Mouse (Mus musculus) kidney, embryonic 14.5 days (tissue): ENCODE results near the gene Samsn1. TPM values are rescaled to one million over a fixed set of nuclear protein-coding genes. Genes with fewer than 3 reads are reported as not detected.

Experiments used
- ATAC-seq: fragments of 200-750 bp; cut with Nextera tagmentation; 2 replicates; pipeline ENCODE4 v1.8.0; 2017; ENCODE audit warnings: moderate number of reproducible peaks, mild to moderate bottlenecking, moderate TSS enrichment, moderate library complexity; ENCODE audit not compliant: low FRiP score, low TSS enrichment
- H3K27ac ChIP-seq: fragments of 300-500 bp; sonication (generic); 2 replicates; pipeline ENCODE4 v1.5.1; 2014; ENCODE audit warnings: low read depth, mild to moderate bottlenecking, low read length, moderate library complexity, mixed read lengths
- H3K27me3 ChIP-seq: fragments of 300-500 bp; sonication (generic); 2 replicates; pipeline ENCODE4 v1.6.1; 2014; ENCODE audit warnings: mild to moderate bottlenecking, low read length; ENCODE audit not compliant: control insufficient read depth, insufficient read depth
- H3K36me3 ChIP-seq: fragments of 300-500 bp; sonication (generic); 2 replicates; pipeline ENCODE4 v1.6.1; 2014; ENCODE audit warnings: low read length, mixed read lengths; ENCODE audit not compliant: control insufficient read depth, insufficient read depth
- H3K4me1 ChIP-seq: fragments of 300-500 bp; sonication (generic); 2 replicates; pipeline ENCODE4 v1.6.1; 2014; ENCODE audit warnings: low read length, mixed read lengths; ENCODE audit not compliant: control insufficient read depth, insufficient read depth
- H3K4me2 ChIP-seq: fragments of 300-500 bp; sonication (generic); replicated peaks from 2 replicates; pipeline ENCODE4 v1.6.1; 2014; ENCODE audit warnings: low read depth, mild to moderate bottlenecking, low read length
- H3K4me3 ChIP-seq: fragments of 300-500 bp; sonication (generic); 2 replicates; pipeline ENCODE4 v1.5.1; 2014; ENCODE audit warnings: mild to moderate bottlenecking, low read length
- H3K9ac ChIP-seq: fragments of 300-500 bp; sonication (generic); 2 replicates; pipeline ENCODE4 v1.6.1; 2014; ENCODE audit warnings: low read depth, mild to moderate bottlenecking, low read length, moderate library complexity
- H3K9me3 ChIP-seq: fragments of 300-500 bp; sonication (generic); 2 replicates; pipeline ENCODE4 v1.6.1; 2016; ENCODE audit warnings: low read length; ENCODE audit not compliant: control insufficient read depth
- WGBS: fragments of 180-500 bp; shearing (Covaris S2); extraction: QIAGEN DNeasy Blood & Tissue Kit; methylation state at CpG from one replicate; pipeline ENCODE4 v1.1.7; 2014; 5-methylcytosine and 5-hydroxymethylcytosine counted together
- polyA plus RNA-seq: library from polyadenylated mRNA; unstranded; fragments of >200 nt; fragmentation: Nextera tagmentation; extraction: Ambion mirVana; gene quantifications from 2 replicates; pipeline ENCODE4 v1.2.1, GENCODE M21; 2014

Gene Samsn1
- polyA plus RNA-seq, 1 experiment from 2014 or later = 3.6 TPM

DNA sequence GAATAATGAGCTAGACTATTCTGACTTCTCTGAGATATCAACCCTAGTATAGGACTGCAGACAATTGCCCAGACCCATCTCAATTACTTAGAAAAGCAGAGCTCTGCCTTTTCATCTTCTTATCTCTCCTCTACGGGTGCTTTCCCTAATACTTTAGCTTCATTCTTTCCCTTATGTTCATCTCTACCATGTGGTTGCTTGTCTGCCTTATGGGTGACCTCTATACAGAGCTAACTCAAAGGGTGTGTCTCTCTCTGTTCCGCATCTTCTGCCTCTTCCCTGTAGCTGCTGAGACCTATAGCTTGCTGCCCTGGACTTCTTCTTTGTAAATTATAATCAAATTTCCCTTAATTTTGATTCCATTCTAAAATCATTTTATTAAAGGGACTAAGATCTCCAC lies 147.6 kb downstream of the Samsn1 start:
- WGBS = 80% methylated on average over 2 of the region's 2 CpGs
- no peak overlapping the region for H3K9ac ChIP-seq

DNA sequence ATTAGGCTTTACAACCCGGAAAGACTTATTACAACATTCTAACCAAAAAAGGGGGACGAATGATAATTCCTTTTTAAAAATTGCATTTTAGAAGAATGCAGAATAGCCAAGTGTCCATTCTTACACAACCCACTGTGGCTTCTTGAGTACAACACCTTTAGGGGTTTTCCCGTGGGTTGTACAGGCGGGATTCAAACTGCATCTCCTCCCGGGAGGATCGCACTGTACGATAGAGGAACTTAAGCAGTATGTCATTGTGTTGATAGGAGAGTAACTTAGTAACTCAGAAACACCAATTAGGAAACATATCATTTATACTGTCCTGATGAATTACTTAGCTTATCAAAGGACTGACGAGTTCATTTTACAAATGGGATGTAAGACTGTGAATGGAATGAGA lies 149.8 kb downstream of the Samsn1 start:
- no peaks in the 10 kb centered on the region for H3K27me3 ChIP-seq
- no peaks in the 10 kb centered on the region for H3K9me3 ChIP-seq
- H3K9ac ChIP-seq = no peak overlapping the region
- WGBS = 87% methylated on average over 8 of the region's 8 CpGs
- no peak overlapping the region for H3K4me3 ChIP-seq
- H3K4me2 ChIP-seq = no peak overlapping the region
- H3K36me3 ChIP-seq = no peaks in the 10 kb centered on the region
- no peak overlapping the region for H3K27ac ChIP-seq
- H3K4me1 ChIP-seq = peaks cover 6% of the 10 kb centered on the region; the same call in 1 of the 2 replicates
- no peak for ATAC-seq

More for the DNA sequence above, 147.6 kb downstream of the Samsn1 start:
- Histone ChIP-seq H3K9me3 (no peaks in the 10 kb centered on the region), H3K4me3 (no peak overlapping the region), H3K27ac (no peak overlapping the region), H3K4me1 (peaks cover 7% of the 10 kb centered on the region; the same call in 1 of the 2 replicates), H3K36me3 (no peaks in the 10 kb centered on the region), H3K27me3 (no peaks in the 10 kb centered on the region), H3K4me2 (no peak overlapping the region)
- no peak for ATAC-seq

DNA sequence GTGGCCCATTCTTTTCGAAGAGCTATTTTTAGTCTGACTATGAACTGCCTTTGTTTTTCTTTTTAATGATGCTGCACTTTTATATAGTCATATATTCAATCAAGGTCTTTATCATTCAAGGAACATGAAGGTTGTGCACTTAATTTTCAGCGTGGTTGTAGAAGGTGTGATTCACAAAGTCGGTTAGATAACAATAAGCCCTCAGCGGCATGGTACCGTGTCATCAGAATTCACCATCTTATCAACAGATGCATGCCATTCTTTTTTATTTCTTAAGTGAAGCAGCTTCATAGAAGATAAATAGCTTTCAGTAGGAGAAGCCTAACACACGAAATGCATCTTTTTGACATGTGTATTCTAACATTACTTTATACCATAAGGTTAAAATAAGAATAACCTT lies 154.7 kb downstream of the Samsn1 start:
- no peak overlapping the region for H3K27ac ChIP-seq
- no peaks in the 10 kb centered on the region for H3K36me3 ChIP-seq
- H3K4me3 ChIP-seq = no peak overlapping the region
- no peak overlapping the region for H3K9ac ChIP-seq
- no peaks in the 10 kb centered on the region for H3K27me3 ChIP-seq
- no peaks in the 10 kb centered on the region for H3K9me3 ChIP-seq
- H3K4me2 ChIP-seq = no peak overlapping the region
- H3K4me1 ChIP-seq = no peaks in the 10 kb centered on the region
- ATAC-seq = no peak
- 86% methylated on average over 6 of the region's 6 CpGs for WGBS

DNA sequence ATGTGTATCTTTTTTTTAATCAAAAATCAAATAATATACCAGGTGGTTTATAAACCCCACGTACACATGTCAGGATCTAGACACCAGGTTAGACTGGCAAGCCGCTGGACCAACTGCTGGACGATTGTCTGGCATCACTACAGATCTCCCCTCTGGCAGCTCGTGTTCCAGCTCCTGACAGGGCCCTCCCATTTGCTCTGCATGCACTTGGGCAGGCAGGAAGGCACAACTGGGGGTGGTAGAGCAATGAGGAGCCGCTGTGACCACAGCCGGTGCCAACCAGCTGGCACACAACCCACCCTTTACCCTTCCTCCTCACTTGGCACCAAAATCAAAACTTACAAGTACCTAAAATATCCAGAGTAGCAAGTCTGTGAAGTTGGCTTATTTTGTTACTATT lies 156.6 kb downstream of the Samsn1 start:
- H3K4me3 ChIP-seq = no peak overlapping the region
- H3K36me3 ChIP-seq = no peaks in the 10 kb centered on the region
- no peak for ATAC-seq
- H3K27ac ChIP-seq = no peak overlapping the region
- no peak overlapping the region for H3K9ac ChIP-seq
- no peaks in the 10 kb centered on the region for H3K27me3 ChIP-seq
- WGBS = 81% methylated on average over 6 of the region's 6 CpGs
- no peak overlapping the region for H3K4me2 ChIP-seq
- H3K4me1 ChIP-seq = no peaks in the 10 kb centered on the region
- no peaks in the 10 kb centered on the region for H3K9me3 ChIP-seq

DNA sequence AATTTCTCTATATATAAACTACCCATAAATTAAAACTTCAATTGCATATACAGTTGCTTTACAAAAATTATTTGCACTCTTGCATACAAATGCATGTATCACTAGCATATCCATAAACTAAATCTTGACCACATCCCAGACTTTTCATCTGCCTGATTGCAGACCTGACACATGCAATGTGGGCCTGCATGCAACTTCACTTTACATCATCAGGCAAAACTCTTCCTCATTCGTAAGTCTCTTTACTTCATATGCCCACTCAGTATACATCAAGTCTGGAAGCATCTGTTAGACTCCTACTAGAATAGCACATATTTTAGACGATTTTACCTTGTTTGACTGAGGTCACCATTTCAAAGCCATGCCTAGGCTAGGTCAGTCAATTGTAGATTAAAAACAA lies 157.4 kb downstream of the Samsn1 start:
- 69% methylated on average over 2 of the region's 2 CpGs for WGBS
- Histone ChIP-seq H3K4me1 (no peaks in the 10 kb centered on the region), H3K4me2 (no peak overlapping the region), H3K27ac (no peak overlapping the region), H3K9ac (no peak overlapping the region), H3K4me3 (no peak overlapping the region), H3K36me3 (no peaks in the 10 kb centered on the region), H3K27me3 (no peaks in the 10 kb centered on the region), H3K9me3 (no peaks in the 10 kb centered on the region)
- no peak for ATAC-seq

DNA sequence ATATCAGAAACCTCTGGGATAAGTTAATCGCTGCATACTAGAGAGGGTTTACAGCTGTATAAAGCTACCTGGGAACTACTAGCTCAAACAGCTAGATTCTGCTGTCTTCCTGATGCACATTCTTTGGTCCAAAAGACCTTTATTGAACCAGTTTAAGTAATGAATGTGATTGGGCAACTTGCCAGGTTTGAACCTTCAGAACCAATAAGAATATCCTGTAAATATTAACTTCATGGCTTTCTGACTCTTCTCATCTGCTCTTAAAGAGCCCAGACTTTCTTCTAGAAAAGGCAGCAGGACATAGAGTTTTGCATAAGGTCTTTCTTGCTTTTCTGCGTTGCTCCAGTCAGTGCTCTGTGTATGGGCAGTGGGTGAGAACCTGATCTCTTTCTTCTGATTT lies 165.7 kb downstream of the Samsn1 start:
- no peaks in the 10 kb centered on the region for H3K27me3 ChIP-seq
- ATAC-seq = no peak
- no peaks in the 10 kb centered on the region for H3K9me3 ChIP-seq
- no peak overlapping the region for H3K9ac ChIP-seq
- H3K36me3 ChIP-seq = no peaks in the 10 kb centered on the region
- no peak overlapping the region for H3K27ac ChIP-seq
- 64% methylated on average over 2 of the region's 2 CpGs for WGBS
- H3K4me1 ChIP-seq = 0 out of 2 replicates have a peak, but pooled peaks cover 4% of the 10 kb centered on the region
- no peak overlapping the region for H3K4me3 ChIP-seq
- H3K4me2 ChIP-seq = no peak overlapping the region

DNA sequence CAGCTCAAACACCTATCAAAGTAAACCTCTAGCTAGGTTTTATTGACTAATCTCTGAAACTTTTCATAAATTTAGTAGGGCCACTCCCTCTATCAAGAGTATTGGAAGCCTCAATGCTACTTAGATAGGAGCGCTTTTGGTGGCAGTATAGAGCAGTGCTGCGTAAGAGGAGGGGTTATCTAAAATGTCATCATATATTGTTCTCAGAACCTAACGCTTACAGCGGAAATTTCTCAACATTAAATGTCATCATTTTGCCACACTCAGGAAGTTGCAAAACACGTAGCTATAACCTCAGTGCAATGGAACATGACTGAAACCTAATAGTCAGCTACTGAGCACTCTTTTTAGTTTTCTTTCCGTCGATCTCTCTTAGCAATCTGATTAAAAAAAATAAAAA lies 166.7 kb downstream of the Samsn1 start:
- Histone ChIP-seq H3K27ac (no peak overlapping the region), H3K4me1 (0 out of 2 replicates have a peak, but pooled peaks cover 4% of the 10 kb centered on the region), H3K9ac (no peak overlapping the region), H3K9me3 (no peaks in the 10 kb centered on the region), H3K4me2 (no peak overlapping the region), H3K4me3 (no peak overlapping the region), H3K36me3 (no peaks in the 10 kb centered on the region), H3K27me3 (no peaks in the 10 kb centered on the region)
- 57% methylated on average over 7 of the region's 7 CpGs for WGBS
- ATAC-seq = no peak

DNA sequence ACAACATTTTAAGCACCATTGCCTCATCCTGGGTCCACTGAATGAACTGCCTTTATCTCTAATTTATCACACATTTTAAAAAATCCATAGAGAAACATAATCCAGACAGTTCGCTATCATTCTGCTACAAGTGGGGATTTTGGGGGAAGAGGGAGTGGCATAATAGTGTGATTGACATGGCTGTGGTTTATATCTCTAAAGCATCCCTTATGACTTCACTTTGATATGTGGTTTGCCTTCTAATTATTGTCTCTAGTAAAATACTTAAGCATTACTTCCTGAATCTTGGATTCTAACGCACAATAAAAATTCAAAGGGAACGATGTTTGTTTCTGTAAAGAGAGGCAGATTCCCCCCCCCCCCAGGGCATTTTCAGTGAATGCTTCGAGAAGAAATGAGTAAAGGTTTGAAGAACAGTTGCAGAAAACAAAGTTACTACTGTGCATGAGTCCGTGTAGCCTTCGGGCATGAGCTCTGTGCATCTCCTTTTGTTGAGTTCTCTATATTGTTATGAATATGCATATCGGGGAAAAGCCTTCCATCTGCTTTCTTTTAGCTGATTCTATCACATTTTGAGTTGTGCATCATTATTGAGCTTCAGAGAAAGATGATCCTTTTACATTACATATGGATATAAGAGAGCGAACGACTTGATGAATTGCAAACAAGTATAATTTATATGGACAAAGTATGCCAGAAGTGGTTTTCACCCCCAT lies 168.4 kb downstream of the Samsn1 start:
- H3K27ac ChIP-seq = no peak overlapping the region
- H3K36me3 ChIP-seq = no peaks in the 10 kb centered on the region
- no peak overlapping the region for H3K4me3 ChIP-seq
- no peak for ATAC-seq
- H3K27me3 ChIP-seq = no peaks in the 10 kb centered on the region
- 90% methylated on average over 9 of the region's 9 CpGs for WGBS
- 0 out of 2 replicates have a peak, but pooled peaks cover 4% of the 10 kb centered on the region for H3K4me1 ChIP-seq
- no peaks in the 10 kb centered on the region for H3K9me3 ChIP-seq
- H3K9ac ChIP-seq = no peak overlapping the region
- no peak overlapping the region for H3K4me2 ChIP-seq

DNA sequence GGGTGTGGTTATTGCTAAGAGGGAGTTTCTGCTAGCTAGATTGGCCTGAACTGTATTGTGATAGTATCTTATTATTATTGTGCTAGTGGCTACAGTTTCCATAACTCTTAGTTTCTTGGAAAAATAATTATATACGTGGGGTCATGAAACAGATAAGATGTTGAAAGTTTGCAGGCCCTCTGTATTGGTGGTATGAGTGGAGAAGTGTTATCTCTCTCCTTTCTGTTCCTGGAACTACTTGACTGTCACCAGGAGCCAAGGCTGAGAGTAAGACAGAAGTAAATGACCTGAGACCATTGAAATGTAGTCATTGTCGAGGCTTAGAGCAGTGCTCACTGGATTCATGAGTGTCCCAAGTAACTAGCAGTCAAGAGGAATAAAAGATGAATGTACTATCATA lies 169.6 kb downstream of the Samsn1 start:
- no peaks in the 10 kb centered on the region for H3K9me3 ChIP-seq
- H3K27ac ChIP-seq = no peak overlapping the region
- no peak overlapping the region for H3K4me3 ChIP-seq
- no peak overlapping the region for H3K4me2 ChIP-seq
- whole genome bisulfite sequencing = 56% methylated on average over 2 of the region's 2 CpGs
- H3K9ac ChIP-seq = no peak overlapping the region
- H3K27me3 ChIP-seq = no peaks in the 10 kb centered on the region
- ATAC-seq = no peak
- 0 out of 2 replicates have a peak, but pooled peaks cover 4% of the 10 kb centered on the region for H3K4me1 ChIP-seq
- H3K36me3 ChIP-seq = no peaks in the 10 kb centered on the region
